Mouse (Mus musculus) limb, embryonic 11.5 days (tissue): ENCODE results near the gene Gcdh. TPM values are rescaled to one million over a fixed set of nuclear protein-coding genes. Genes with fewer than 3 reads are reported as not detected.
A peak's percentile ranks its signal among the peaks of the same experiment; 100 is the strongest.

Experiments used
- ATAC-seq: fragments of 200-750 bp; cut with Nextera tagmentation; 2 replicates; pipeline ENCODE4 v1.8.0; 2017; ENCODE audit warnings: low read depth; ENCODE audit not compliant: insufficient number of reproducible peaks, low FRiP score, low TSS enrichment
- DNase-seq: peaks from one replicate; pipeline ENCODE4 v3.0.0-alpha.2; 2015; ENCODE audit warnings: low spot score
- H3K27ac ChIP-seq: fragments of 300-500 bp; sonication (generic); replicated peaks from 2 replicates; pipeline ENCODE4 v1.5.1; 2014; ENCODE audit warnings: low read depth, mild to moderate bottlenecking, low read length
- H3K27me3 ChIP-seq: fragments of 300-500 bp; sonication (generic); 2 replicates; pipeline ENCODE4 v1.6.1; 2014; ENCODE audit warnings: mild to moderate bottlenecking, low read length, mixed read lengths; ENCODE audit not compliant: control insufficient read depth, insufficient read depth
- H3K36me3 ChIP-seq: fragments of 300-500 bp; sonication (generic); 2 replicates; pipeline ENCODE4 v1.6.1; 2014; ENCODE audit warnings: mild to moderate bottlenecking, low read length, moderate library complexity, mixed read lengths; ENCODE audit not compliant: control insufficient read depth, insufficient read depth
- H3K4me1 ChIP-seq: fragments of 300-500 bp; sonication (generic); 2 replicates; pipeline ENCODE4 v1.6.1; 2014; ENCODE audit warnings: low read length, mixed read lengths; ENCODE audit not compliant: control insufficient read depth, insufficient read depth
- H3K4me2 ChIP-seq: fragments of 300-500 bp; sonication (generic); 2 replicates; pipeline ENCODE4 v1.6.1; 2014; ENCODE audit warnings: low read depth, mild to moderate bottlenecking, moderate library complexity; ENCODE audit not compliant: severe bottlenecking
- H3K4me3 ChIP-seq: fragments of 300-500 bp; sonication (generic); 2 replicates; pipeline ENCODE4 v1.5.1; 2014; ENCODE audit warnings: low read depth, low read length
- H3K9ac ChIP-seq: fragments of 300-500 bp; sonication (generic); 2 replicates; pipeline ENCODE4 v1.6.1; 2014; ENCODE audit warnings: mild to moderate bottlenecking, low read length
- H3K9me3 ChIP-seq: fragments of 300-500 bp; sonication (generic); 2 replicates; pipeline ENCODE4 v1.6.1; 2016; ENCODE audit warnings: low read length; ENCODE audit not compliant: control insufficient read depth
- WGBS: fragments of 180-500 bp; shearing (Covaris S2); extraction: QIAGEN DNeasy Blood & Tissue Kit; methylation state at CpG from one replicate; pipeline ENCODE4 v1.1.7; 2014; 5-methylcytosine and 5-hydroxymethylcytosine counted together
- polyA plus RNA-seq: library from polyadenylated mRNA; unstranded; fragments of >200 nt; fragmentation: Nextera tagmentation; extraction: Ambion mirVana; gene quantifications from 2 replicates; pipeline ENCODE4 v1.2.1, GENCODE M21; 2014

The Gcdh gene
- 42.1 and 43.3 TPM in 2 replicates for polyA plus RNA-seq

- Histone ChIP-seq H3K36me3 (peaks cover 3% of the 10 kb centered on the region; the same call in 1 of the 2 replicates), H3K4me2 (peak within 1 kb of the TSS; percentile 85), H3K4me1 (peaks cover 6% of the 10 kb centered on the region), H3K27ac (no peak within 1 kb of the TSS), H3K9ac (peak within 1 kb of the TSS; percentile 73), H3K27me3 (no peaks in the 10 kb centered on the region), H3K9me3 (no peaks in the 10 kb centered on the region), H3K4me3 (peak within 1 kb of the TSS; percentile 71)
- WGBS, result 0% methylated on average over 11 of the region's 11 CpGs
- DNase-seq (peak; percentile 92), ATAC-seq (peak; percentile 89)
These were observed at the start of gene Gcdh for GRCm38 (mm10) chr8:84893709-84894134. TSS of gene Gcdh (minus strand) at chr8:84893921.

- Histone ChIP-seq H3K9me3 (no peaks in the 10 kb centered on the region; the same call in 1 of the 2 replicates), H3K27me3 (peaks cover 39% of the 10 kb centered on the region), H3K4me2 (no peak overlapping the region; the same call in 1 of the 2 replicates), H3K4me1 (peaks cover 16% of the 10 kb centered on the region), H3K27ac (no peak overlapping the region), H3K4me3 (no peak overlapping the region), H3K36me3 (no peaks in the 10 kb centered on the region), H3K9ac (no peak overlapping the region)
- no peak for ATAC-seq
- DNase-seq, result no peak
- 64% methylated on average over 13 of the region's 13 CpGs for WGBS
These were observed 44.1 kb upstream of the Gcdh start for GRCm38 (mm10) chr8:84937620-84938485.

GRCm38 (mm10) chr8:84936962-84937546 lies 43.3 kb upstream of the Gcdh start, which contains the start of gene Mast1:
TSS of gene Mast1 (minus strand) at chr8:84937359.
- H3K4me1 ChIP-seq, result peaks cover 16% of the 10 kb centered on the region
- H3K36me3 ChIP-seq, result no peaks in the 10 kb centered on the region
- ATAC-seq (peak; percentile 27; the same call in 1 of the 2 replicates), DNase-seq (peak; percentile 73)
- peak within 1 kb of the TSS; percentile 40; the same call in 1 of the 2 replicates for H3K9ac ChIP-seq
- H3K9me3 ChIP-seq, result no peaks in the 10 kb centered on the region; the same call in 1 of the 2 replicates
- H3K4me3 ChIP-seq, result peak within 1 kb of the TSS; percentile 40
- H3K27ac ChIP-seq, result no peak within 1 kb of the TSS
- peaks cover 41% of the 10 kb centered on the region for H3K27me3 ChIP-seq
- peak within 1 kb of the TSS; percentile 69 for H3K4me2 ChIP-seq
- under 1% methylated on average over 50 of the region's 50 CpGs for WGBS

- Histone ChIP-seq H3K36me3 (no peaks in the 10 kb centered on the region), H3K4me3 (peak overlapping the region; percentile 40), H3K27ac (no peak overlapping the region), H3K4me1 (peaks cover 16% of the 10 kb centered on the region), H3K4me2 (peak overlapping the region; percentile 69), H3K27me3 (peaks cover 41% of the 10 kb centered on the region), H3K9me3 (no peaks in the 10 kb centered on the region; the same call in 1 of the 2 replicates), H3K9ac (no peak overlapping the region)
- 30% methylated on average over 23 of the region's 23 CpGs for WGBS
- ATAC-seq (0 out of 2 replicates have a peak, but pooled peaks have one; percentile 42), DNase-seq (no peak)
These were observed 42.6 kb upstream of the Gcdh start for GRCm38 (mm10) chr8:84936041-84936961.

GRCm38 (mm10) chr8:84935489-84935888 lies 41.8 kb upstream of the Gcdh start:
- no peak for ATAC-seq
- H3K9ac ChIP-seq, result no peak overlapping the region
- no peak overlapping the region for H3K4me3 ChIP-seq
- 7% methylated on average over 14 of the region's 14 CpGs for WGBS
- peaks cover 16% of the 10 kb centered on the region for H3K4me1 ChIP-seq
- H3K9me3 ChIP-seq, result no peaks in the 10 kb centered on the region; the same call in 1 of the 2 replicates
- H3K36me3 ChIP-seq, result no peaks in the 10 kb centered on the region
- H3K27ac ChIP-seq, result no peak overlapping the region
- no peak for DNase-seq
- H3K4me2 ChIP-seq, result 0 out of 2 replicates have a peak overlapping the region, but pooled peaks have one; percentile 24
- peaks cover 42% of the 10 kb centered on the region for H3K27me3 ChIP-seq

GRCm38 (mm10) chr8:84934860-84935259 lies 41.1 kb upstream of the Gcdh start:
- no peak overlapping the region for H3K4me3 ChIP-seq
- no peak overlapping the region for H3K27ac ChIP-seq
- no peaks in the 10 kb centered on the region for H3K36me3 ChIP-seq
- 1% methylated on average over 15 of the region's 15 CpGs for WGBS
- peaks cover 16% of the 10 kb centered on the region for H3K4me1 ChIP-seq
- H3K27me3 ChIP-seq, result peaks cover 47% of the 10 kb centered on the region
- peak; percentile 48; the same call in 1 of the 2 replicates for ATAC-seq
- peak overlapping the region; percentile 24 for H3K4me2 ChIP-seq
- H3K9me3 ChIP-seq, result no peaks in the 10 kb centered on the region; the same call in 1 of the 2 replicates
- H3K9ac ChIP-seq, result no peak overlapping the region
- DNase-seq, result peak; percentile 70

- H3K4me3 ChIP-seq, result no peak overlapping the region
- H3K27me3 ChIP-seq, result peaks cover 52% of the 10 kb centered on the region
- H3K9me3 ChIP-seq, result no peaks in the 10 kb centered on the region; the same call in 1 of the 2 replicates
- peaks cover 16% of the 10 kb centered on the region for H3K4me1 ChIP-seq
- 83% methylated on average over 16 of the region's 16 CpGs for WGBS
- H3K27ac ChIP-seq, result no peak overlapping the region
- no peak overlapping the region for H3K4me2 ChIP-seq
- no peak for ATAC-seq
- H3K36me3 ChIP-seq, result no peaks in the 10 kb centered on the region
- no peak overlapping the region for H3K9ac ChIP-seq
- no peak for DNase-seq
These were observed 40.2 kb upstream of the Gcdh start for GRCm38 (mm10) chr8:84933767-84934559.
